Mouse (Mus musculus) neural tube, embryonic 14.5 days (tissue): Measurements from ENCODE around the gene Tspan2. TPM values are rescaled to one million over a fixed set of nuclear protein-coding genes. Genes with fewer than 3 reads are reported as not detected.

ENCODE experiments used
- ATAC-seq: fragments of 200-750 bp; cut with Nextera tagmentation; 2 replicates; pipeline ENCODE4 v1.8.0; 2017; ENCODE audit warnings: low read depth, mild to moderate bottlenecking, moderate TSS enrichment, moderate library complexity
- H3K27ac ChIP-seq: fragments of 300-500 bp; sonication (generic); 2 replicates; pipeline ENCODE4 v1.5.1; 2014; ENCODE audit warnings: low read depth, mild to moderate bottlenecking, control low read depth, low read length, moderate library complexity, mixed read lengths
- H3K27me3 ChIP-seq: fragments of 300-500 bp; sonication (generic); 2 replicates; pipeline ENCODE4 v1.6.1; 2014; ENCODE audit warnings: low read length; ENCODE audit not compliant: control insufficient read depth, insufficient read depth
- H3K36me3 ChIP-seq: fragments of 300-500 bp; sonication (generic); 2 replicates; pipeline ENCODE4 v1.6.1; 2014; ENCODE audit warnings: low read length, mixed read lengths; ENCODE audit not compliant: control insufficient read depth, insufficient read depth
- H3K4me1 ChIP-seq: fragments of 300-500 bp; sonication (generic); 2 replicates; pipeline ENCODE4 v1.6.1; 2014; ENCODE audit warnings: low read length; ENCODE audit not compliant: control insufficient read depth, insufficient read depth
- H3K4me2 ChIP-seq: fragments of 300-500 bp; sonication (generic); 2 replicates; pipeline ENCODE4 v1.6.1; 2014; ENCODE audit warnings: mild to moderate bottlenecking, low read depth, low read length, control low read depth
- H3K4me3 ChIP-seq: fragments of 300-500 bp; sonication (generic); 2 replicates; pipeline ENCODE4 v1.5.1; 2014; ENCODE audit warnings: low read depth, low read length, control low read depth, mixed read lengths
- H3K9ac ChIP-seq: fragments of 300-500 bp; sonication (generic); replicated peaks from 2 replicates; pipeline ENCODE4 v1.6.1; 2014; ENCODE audit warnings: low read depth, mild to moderate bottlenecking, control low read depth, low read length, mixed read lengths
- H3K9me3 ChIP-seq: fragments of 300-500 bp; sonication (generic); 2 replicates; pipeline ENCODE4 v1.6.1; 2016; ENCODE audit warnings: low read length; ENCODE audit not compliant: control insufficient read depth
- WGBS: fragments of 180-500 bp; shearing (Covaris S2); extraction: QIAGEN DNeasy Blood & Tissue Kit; methylation state at CpG from one replicate; pipeline ENCODE4 v1.1.7; 2014; 5-methylcytosine and 5-hydroxymethylcytosine counted together
- polyA plus RNA-seq: library from polyadenylated mRNA; unstranded; fragments of >200 nt; fragmentation: Nextera tagmentation; extraction: Ambion mirVana; gene quantifications from 2 replicates; pipeline ENCODE4 v1.2.1, GENCODE M21; 2014

The Tspan2 gene
- polyA plus RNA-seq, 1 experiment from 2014 or later = 16.8 TPM

DNA sequence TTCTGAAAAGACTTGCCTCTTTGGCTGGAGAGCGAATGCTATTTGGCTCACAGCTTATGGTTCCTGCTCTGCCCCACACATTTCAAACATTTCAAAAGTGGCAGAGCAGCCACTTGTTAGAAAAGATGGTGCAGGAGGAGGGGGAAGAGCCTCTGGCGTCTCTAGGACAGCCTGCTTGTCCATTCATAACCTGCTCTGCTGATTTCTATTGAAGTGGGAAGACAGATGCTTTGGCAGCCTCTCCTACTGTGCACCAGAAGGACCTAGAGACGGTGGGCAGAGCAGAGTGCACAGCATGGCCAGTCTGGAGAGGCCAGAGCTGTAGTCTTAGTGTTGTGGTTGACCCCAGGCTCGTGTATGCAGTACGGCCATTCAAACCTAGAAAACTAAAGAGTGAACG lies 4.6 kb downstream of the Tspan2 start:
- H3K4me2 ChIP-seq = no peak overlapping the region
- ATAC-seq = no peak
- no peaks in the 10 kb centered on the region for H3K9me3 ChIP-seq
- no peak overlapping the region for H3K27ac ChIP-seq
- no peak overlapping the region for H3K4me3 ChIP-seq
- 77% methylated on average over 6 of the region's 6 CpGs for WGBS
- no peaks in the 10 kb centered on the region for H3K36me3 ChIP-seq
- no peaks in the 10 kb centered on the region for H3K27me3 ChIP-seq
- no peak overlapping the region for H3K9ac ChIP-seq
- H3K4me1 ChIP-seq = peaks cover 7% of the 10 kb centered on the region; the same call in 1 of the 2 replicates

DNA sequence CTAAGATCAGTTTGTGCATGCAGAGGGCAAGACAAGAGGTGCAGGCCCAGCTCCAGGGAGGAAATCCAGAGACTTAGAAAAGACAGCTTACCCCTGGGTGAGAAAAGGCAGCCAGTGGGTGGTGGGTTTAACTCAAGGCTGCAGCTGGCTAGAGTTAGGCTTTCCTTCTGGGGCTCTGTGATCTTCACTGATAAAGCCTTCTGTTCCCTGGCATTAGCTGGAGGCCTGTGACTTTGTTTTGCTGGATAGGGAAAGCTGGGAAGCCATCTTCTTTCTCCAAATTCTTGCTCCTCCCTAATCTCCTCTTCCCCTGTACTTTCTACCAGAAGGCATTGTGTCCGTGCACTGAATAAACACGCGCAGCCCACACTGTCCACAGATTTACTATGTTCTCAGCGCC lies 8.4 kb downstream of the Tspan2 start:
- H3K9me3 ChIP-seq = no peaks in the 10 kb centered on the region
- H3K27me3 ChIP-seq = no peaks in the 10 kb centered on the region
- no peak overlapping the region for H3K4me3 ChIP-seq
- H3K9ac ChIP-seq = no peak overlapping the region
- H3K4me1 ChIP-seq = 0 out of 2 replicates have a peak, but pooled peaks cover 3% of the 10 kb centered on the region
- no peaks in the 10 kb centered on the region for H3K36me3 ChIP-seq
- no peak for ATAC-seq
- no peak overlapping the region for H3K27ac ChIP-seq
- H3K4me2 ChIP-seq = no peak overlapping the region
- 65% methylated on average over 4 of the region's 4 CpGs for whole genome bisulfite sequencing

DNA sequence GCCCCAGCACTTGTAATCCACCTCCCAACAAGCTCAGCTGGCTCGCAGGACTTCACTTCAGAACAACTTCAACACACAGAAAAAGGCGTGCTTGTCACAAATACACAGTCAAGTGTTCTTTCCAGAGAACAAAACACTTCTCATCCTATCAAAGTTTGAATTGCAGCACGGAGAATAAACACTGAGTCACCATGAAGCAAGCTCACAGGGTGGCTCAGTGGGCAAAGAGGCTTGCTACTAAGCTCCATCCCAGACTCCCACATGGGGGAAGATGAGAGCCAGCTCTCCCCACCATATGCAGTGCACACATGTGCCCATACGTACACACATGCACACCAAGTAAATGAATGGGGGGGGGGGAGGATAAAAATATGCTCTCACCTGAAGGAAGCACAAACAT lies 8.9 kb downstream of the Tspan2 start:
- no peak overlapping the region for H3K9ac ChIP-seq
- no peaks in the 10 kb centered on the region for H3K9me3 ChIP-seq
- WGBS = 54% methylated on average over 4 of the region's 4 CpGs
- no peak overlapping the region for H3K27ac ChIP-seq
- no peak overlapping the region for H3K4me2 ChIP-seq
- H3K4me3 ChIP-seq = no peak overlapping the region
- H3K27me3 ChIP-seq = no peaks in the 10 kb centered on the region
- 0 out of 2 replicates have a peak, but pooled peaks cover 3% of the 10 kb centered on the region for H3K4me1 ChIP-seq
- ATAC-seq = no peak
- no peaks in the 10 kb centered on the region for H3K36me3 ChIP-seq

DNA sequence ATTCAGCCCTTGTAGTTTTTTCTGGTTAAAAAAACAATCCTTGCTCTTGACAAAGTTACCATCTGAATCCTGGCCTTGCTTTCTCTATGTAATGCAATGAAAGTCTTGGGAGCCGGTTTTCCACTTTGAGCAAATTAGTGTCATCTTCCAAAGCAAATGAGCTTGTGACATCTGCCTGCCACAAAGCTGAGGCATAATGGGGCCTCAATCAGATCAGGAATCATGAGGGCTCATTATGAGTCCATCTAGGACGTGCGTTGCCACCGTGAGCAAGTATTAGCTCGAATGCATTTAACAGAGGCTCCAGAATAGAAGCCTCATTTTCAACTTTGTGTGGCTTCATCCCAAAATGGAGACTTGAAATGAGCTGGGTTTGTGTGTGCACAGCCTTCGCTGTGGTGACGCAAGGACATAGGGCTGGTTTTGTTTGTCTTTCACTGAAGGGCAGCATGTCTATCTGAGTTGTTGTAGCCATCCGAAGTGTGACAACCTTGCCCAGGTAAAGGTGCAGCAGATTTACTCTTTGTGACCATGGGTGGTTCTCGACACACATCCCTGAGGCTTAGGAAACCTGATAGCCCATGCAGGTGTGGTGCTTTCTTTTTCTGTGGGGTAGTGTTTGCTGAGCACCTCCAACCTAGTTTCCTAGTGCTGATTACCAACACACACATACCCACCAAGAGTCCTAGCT lies 9.6 kb downstream of the Tspan2 start:
- no peaks in the 10 kb centered on the region for H3K36me3 ChIP-seq
- 74% methylated on average over 9 of the region's 9 CpGs for WGBS
- H3K9me3 ChIP-seq = no peaks in the 10 kb centered on the region
- H3K27ac ChIP-seq = no peak overlapping the region
- no peaks in the 10 kb centered on the region for H3K27me3 ChIP-seq
- no peak overlapping the region for H3K4me2 ChIP-seq
- 0 out of 2 replicates have a peak, but pooled peaks cover under 1% of the 10 kb centered on the region for H3K4me1 ChIP-seq
- no peak for ATAC-seq
- no peak overlapping the region for H3K9ac ChIP-seq
- H3K4me3 ChIP-seq = no peak overlapping the region

DNA sequence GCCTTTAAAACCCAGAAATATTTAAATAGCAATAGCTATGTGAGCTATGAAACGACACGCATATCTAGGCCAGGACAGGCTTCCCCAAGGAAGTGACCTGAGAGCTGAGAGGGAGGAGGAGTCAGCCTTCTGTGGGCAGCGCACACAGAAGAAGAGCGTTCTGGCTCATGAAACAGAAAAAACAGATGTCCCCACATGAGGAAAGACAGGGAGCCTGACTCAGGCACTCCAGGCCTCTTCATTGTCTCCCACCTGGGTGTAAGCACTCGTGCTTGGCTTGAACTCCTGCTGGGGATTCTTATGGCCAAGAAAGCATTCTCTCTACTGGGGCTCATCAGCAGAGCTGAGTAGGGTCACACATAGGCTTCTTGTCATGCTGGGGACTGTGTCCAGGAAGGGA lies 10.3 kb downstream of the Tspan2 start:
- no peak overlapping the region for H3K27ac ChIP-seq
- no peak overlapping the region for H3K4me2 ChIP-seq
- H3K4me1 ChIP-seq = no peaks in the 10 kb centered on the region
- no peaks in the 10 kb centered on the region for H3K9me3 ChIP-seq
- no peak overlapping the region for H3K4me3 ChIP-seq
- no peak for ATAC-seq
- H3K36me3 ChIP-seq = no peaks in the 10 kb centered on the region
- WGBS = 41% methylated on average over 5 of the region's 5 CpGs
- H3K27me3 ChIP-seq = no peaks in the 10 kb centered on the region
- no peak overlapping the region for H3K9ac ChIP-seq

DNA sequence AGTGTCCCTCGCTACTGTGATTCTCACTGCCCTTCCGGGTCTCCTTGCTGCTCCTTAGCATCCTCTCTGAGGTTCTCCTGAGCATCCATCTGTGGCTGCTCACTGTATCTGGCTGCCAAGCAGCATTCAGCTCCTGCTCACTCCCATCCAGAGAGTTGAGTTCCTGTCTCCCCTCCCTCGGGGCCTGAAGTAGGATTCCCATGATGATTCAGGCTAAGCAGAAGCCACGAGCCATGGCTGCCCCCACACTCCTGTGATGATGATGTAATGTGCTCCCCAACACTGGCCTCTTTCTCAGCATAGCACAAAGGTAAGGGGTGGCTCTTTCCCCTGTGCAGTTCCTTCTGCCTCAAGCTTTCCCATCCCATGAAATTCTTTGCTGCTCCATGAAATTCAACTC lies 11.8 kb downstream of the Tspan2 start:
- no peak for ATAC-seq
- Histone ChIP-seq H3K4me2 (no peak overlapping the region), H3K4me3 (no peak overlapping the region), H3K27me3 (no peaks in the 10 kb centered on the region), H3K36me3 (0 out of 2 replicates have a peak, but pooled peaks cover 6% of the 10 kb centered on the region), H3K9me3 (no peaks in the 10 kb centered on the region), H3K27ac (no peak overlapping the region), H3K9ac (no peak overlapping the region), H3K4me1 (no peaks in the 10 kb centered on the region)
- 92% methylated on average over 4 of the region's 4 CpGs for WGBS

DNA sequence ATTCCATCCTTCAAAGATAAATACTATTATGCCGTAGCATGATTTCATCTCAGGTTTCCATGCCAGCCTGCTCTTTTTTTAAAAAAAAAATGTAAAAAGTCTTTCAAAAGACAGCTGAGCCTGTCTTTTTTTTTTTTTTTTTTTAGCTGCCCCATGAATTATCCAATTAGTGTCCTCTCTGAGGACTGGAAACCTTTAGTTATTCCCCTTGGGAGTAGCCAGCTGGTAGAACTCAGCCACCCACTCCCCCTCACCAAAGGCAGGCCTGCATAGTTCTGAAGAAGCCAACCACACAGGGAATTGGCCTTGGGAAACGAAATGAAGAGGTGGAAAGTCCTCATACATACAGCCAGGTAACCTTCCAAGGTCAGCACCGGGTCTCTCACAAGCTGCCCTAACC lies 13.7 kb downstream of the Tspan2 start:
- no peak overlapping the region for H3K4me2 ChIP-seq
- H3K36me3 ChIP-seq = 0 out of 2 replicates have a peak, but pooled peaks cover 6% of the 10 kb centered on the region
- H3K9ac ChIP-seq = no peak overlapping the region
- H3K4me3 ChIP-seq = no peak overlapping the region
- ATAC-seq = no peak
- 82% methylated on average over 3 of the region's 3 CpGs for WGBS
- H3K27me3 ChIP-seq = no peaks in the 10 kb centered on the region
- H3K4me1 ChIP-seq = no peaks in the 10 kb centered on the region
- no peaks in the 10 kb centered on the region for H3K9me3 ChIP-seq
- H3K27ac ChIP-seq = no peak overlapping the region

DNA sequence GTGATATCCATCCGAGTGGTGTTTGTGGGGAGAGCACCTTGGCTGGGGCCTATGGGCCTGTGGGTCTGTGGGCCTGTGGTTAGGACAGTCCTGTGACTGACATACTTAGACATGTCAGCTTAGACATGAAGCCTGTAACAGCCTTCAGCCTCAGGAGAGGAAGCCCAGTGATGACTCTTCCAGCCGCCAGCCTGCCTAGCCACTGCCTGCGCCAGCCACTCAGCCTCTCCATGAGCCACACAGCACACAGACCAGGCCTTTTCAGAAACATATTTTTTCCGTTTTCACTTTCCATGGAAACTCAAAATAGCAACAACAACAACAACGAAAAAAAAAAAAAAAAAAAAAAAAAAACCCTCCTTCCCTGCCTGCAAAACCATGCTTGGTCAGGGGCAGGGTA lies 14.4 kb downstream of the Tspan2 start:
- no peaks in the 10 kb centered on the region for H3K4me1 ChIP-seq
- ATAC-seq = no peak
- 89% methylated on average over 5 of the region's 5 CpGs for WGBS
- 0 out of 2 replicates have a peak, but pooled peaks cover 6% of the 10 kb centered on the region for H3K36me3 ChIP-seq
- H3K9me3 ChIP-seq = no peaks in the 10 kb centered on the region
- no peaks in the 10 kb centered on the region for H3K27me3 ChIP-seq
- H3K9ac ChIP-seq = no peak overlapping the region
- no peak overlapping the region for H3K27ac ChIP-seq
- H3K4me3 ChIP-seq = no peak overlapping the region
- H3K4me2 ChIP-seq = no peak overlapping the region

DNA sequence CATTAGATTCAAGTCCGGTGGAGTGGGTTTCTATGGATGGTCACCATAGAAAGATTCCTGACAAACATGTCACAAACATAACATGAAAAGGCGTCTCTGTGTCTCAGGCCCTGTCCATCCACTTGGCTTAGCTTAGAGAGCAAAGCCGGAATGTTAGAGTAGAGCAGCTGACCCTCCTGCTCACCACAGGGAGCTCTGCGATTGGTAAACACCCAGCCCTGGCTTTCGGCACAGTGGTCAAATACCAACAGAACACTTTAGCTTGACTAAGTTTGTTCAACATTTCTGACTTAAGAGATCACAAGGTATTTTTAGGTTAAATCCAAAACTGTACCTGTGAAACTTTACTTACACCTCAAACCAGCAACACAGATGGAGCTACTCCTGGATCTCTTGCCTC lies 16.8 kb downstream of the Tspan2 start:
- WGBS = 85% methylated on average over 5 of the region's 5 CpGs
- H3K27ac ChIP-seq = no peak overlapping the region
- no peak for ATAC-seq
- 0 out of 2 replicates have a peak, but pooled peaks cover 6% of the 10 kb centered on the region for H3K36me3 ChIP-seq
- no peaks in the 10 kb centered on the region for H3K27me3 ChIP-seq
- H3K4me1 ChIP-seq = no peaks in the 10 kb centered on the region
- no peaks in the 10 kb centered on the region for H3K9me3 ChIP-seq
- H3K9ac ChIP-seq = no peak overlapping the region
- H3K4me3 ChIP-seq = no peak overlapping the region
- H3K4me2 ChIP-seq = no peak overlapping the region
